Mouse (Mus musculus) liver, adult (tissue): ENCODE measurements around the gene Cd96.

Source experiments
- GATA4 ChIP-seq: IDR thresholded peaks from 2 replicates; pipeline ENCODE4 v1.6.1; 2014; ENCODE audit warnings: mild to moderate bottlenecking, low read length; ENCODE audit not compliant: insufficient replicate concordance

Cd96 gene

DNA sequence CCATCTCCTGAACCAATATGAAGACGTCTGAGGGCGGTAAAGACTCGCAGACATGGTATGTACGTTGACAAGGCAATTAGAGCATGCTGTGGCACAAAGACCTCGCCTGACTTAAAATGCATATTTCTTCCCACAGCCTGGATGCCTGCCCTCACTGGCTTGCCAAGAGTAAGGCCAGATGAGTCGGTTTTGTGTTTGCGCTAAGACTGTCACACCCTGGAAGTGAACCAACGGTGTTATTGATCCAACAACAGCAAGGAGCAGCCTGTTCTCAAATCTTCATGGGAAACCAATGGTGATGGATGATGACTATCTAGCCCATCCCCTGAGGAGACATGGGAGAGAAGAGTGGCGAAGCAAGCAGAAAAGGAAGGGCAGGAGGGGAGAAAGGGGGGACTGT is 22.6 kb downstream of the Cd96 start:
- TF ChIP-seq GATA4: no peak

DNA sequence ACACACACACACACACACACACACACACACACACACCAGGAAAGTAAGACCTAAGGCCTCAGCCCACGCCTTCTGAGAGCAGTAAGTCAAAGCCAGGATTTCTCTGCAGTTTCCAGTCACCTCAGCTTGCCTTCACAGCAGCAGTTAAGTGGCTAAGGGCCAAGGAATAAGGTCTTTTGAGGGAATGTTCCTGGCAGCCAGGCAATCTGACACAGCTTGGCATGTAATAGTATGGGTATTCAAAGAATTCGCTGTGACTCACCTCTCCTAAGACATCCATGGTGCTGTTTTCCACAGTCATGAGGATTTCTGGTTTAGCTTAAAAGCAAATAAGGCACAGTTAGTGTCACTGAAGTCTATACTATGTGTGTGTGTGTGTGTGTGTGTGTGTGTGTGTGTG is 25.6 kb downstream of the Cd96 start:
- TF ChIP-seq GATA4: no peak

DNA sequence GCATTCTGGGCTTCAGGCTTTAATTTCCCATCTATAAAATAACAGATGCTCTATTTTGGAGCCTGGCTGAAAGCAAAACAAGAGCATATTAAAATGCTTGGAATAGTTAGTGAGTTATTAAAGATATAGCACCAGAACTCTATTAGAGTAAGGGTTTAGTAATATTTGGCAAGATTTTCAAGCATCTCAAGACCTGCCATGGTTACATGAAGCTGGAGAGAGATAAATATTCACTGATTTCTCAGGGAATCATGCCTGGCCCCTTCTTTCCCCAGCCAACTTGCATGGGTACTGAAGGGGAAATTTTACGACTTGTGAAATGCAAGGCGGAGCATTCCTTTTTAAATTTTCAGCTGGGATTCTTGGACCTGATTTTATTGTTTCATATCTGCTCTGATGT is 27.1 kb downstream of the Cd96 start:
- TF ChIP-seq GATA4: no peak

DNA sequence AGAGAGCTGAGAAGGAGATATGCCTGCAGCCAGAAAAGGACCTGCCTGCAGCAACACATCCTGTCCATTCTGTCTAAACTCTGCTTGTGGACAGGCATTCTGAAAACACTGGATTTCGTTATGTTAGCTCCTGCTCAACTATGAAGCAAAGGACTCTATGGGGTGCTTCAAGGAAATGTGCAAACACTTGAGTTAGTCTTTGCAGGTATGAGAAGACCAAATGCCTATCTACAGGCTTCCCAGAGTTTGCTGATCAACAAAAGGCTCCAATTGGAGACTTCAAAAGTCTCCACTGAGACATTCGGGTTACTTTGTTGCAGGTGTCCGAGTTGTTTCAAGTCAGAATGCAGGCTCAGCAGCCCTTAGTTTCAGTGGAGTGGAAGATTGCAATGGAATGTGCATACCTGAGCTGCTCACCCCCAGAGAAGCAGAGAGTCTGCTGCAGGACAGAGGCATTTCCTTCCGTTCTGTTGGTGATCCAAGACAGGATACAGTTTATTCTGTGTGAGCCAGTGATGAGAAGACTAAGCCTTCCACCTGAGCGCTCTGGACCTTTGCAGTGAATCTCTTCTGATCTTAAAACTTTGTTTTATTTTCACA is 33.1 kb downstream of the Cd96 start:
- no peak for TF ChIP-seq GATA4

DNA sequence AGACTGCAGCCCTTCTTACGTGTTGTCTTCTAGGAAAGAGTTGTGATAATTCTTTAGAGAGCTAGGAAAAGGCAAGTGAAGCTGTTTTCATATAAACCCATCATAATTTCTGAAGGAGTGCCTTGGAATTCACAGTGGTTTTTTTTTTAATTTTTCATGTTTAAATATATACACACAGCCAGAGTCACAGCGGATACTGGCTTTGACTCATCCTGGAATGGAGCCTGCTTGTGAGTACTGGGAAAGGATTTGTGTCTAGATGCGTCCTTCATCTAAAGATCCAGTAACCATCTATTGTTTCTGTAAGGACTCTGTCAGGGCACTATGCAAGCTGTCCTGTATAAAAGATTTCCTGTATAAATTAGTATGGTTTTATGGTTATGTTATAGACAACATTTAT is 52.1 kb downstream of the Cd96 start:
- no peak for TF ChIP-seq GATA4

DNA sequence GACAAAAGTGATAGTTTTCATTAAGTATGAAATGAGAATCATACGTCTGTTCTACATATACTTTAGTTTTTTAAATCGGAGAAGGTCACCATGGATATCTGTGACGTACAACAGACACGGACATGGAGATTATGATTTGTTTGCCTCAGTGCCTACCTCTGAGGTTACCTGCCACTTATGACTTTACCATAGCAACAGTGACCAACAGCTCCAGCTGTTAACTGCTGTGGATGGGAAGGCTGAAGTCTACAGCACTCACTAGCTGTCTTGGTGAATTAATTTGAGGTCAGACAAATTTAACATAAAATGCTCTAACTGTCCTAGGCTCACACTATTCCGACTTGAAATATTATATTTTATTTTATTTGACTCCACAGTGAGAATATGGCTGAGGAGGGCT is 56.8 kb downstream of the Cd96 start:
- no peak for TF ChIP-seq GATA4

DNA sequence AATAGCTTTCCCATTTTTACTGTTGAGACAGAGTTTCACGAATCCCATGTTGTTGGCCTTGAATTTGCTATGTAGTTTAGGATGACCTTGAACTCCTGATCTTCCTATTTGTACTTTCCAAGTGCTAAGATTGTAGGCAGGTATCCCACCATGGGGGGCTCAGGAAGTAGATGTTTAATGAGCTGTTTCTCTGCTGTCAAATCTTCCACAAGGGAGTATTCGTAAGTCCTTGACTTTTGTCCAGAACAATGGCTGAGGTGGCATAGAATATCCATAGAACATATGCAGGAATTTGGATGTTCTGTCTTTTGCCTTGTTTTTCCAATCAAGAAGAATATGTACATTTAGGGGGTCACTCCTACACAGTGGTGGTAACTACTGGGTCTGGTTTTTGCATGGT is 73.1 kb downstream of the Cd96 start:
- no peak for TF ChIP-seq GATA4

DNA sequence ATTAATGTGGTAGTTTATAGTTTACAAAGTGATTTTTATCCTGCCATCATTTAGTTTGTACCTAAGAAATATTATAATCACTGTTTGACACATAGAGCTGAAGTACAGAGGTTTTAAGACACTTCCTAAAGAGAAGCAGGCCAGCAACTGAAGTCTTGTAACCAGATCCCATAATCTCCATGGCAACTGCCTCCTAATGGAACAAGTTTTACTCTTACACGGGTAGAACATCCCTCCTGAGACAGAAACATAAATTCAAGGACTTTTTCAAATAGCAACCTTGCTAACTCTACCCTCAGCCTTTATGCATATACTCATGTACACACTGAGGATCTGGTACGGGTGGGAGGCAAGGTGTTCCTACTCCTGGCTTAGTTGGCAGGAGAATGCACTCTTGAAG is 83.8 kb downstream of the Cd96 start:
- no peak for TF ChIP-seq GATA4

DNA sequence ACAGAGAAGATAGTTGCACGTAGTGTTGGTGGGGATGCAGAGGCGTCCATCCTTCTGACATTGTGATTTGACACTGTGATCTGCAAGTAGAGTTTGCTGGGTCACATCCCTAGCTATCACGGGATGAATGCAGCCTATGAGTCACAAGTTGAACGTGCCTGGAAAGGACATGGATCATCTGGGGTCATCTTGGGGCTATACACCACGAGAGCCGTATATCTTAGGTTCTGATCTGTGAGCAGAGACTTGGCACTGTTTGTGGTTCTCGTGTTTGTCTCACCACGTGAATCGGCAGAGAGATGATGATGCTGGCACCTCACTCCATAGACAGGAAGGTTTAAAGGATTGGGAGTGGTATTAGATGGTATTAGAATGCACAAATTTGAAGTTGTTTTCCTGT is 86.2 kb downstream of the Cd96 start:
- TF ChIP-seq GATA4: no peak

DNA sequence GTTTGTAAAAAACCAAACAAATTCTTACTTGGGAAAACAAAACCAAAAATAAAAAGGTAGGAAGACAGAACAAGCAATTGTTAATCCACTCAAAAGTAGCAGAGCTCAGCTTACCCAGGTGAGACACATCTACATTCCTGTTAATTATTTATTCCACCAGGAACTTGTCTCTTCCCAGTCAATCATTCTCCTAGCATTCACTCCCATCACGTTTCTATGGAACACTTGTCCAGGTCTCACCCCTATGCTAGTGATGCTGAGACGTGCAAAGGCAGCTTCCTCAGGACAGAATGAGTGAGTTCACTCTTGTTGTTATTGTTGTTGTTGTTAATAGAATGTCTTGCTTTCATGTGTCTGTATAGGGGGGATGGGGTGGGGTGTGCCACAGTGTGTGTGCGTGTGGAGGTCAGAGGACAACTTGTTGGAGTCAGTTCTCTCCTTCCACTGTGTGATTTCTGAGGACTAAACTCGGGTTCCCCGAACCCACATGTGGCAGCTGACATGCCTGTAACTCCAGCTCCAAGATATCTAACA is 97.0 kb downstream of the Cd96 start:
- TF ChIP-seq GATA4: no peak

DNA sequence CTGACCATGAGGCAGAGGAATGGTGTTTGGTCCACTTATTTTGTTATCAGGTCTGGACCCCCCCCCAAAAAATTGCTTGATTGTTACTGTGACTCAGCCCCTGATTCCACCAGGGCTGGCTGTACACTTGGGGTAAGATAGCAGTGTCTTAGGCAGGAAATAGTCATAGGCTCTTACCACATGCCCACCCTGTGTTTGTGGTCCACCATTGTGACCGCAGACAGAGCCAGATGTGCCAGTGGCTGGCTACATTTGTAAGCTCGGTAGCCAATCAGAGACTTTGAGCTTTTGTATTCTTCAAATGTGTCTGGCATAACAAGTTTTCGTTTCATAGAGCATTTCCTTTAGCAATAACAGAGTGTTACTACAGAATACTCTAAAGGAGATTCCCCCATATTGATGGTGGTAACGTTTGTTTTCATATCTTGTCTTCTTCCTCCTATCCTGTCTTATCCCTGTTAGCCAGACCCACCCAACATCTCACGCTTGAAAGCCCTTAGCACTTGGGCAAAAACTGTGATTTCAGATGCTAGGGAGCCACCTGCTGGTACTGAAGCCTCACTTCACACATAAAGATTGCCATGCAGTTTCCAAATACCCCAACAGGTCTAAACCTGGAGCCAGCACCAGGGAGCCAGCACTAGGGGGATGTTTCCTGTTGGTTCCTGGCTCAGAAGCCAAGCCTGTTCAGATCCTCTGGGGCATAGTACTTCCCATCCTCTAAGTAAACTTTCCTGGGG is 97.7 kb downstream of the Cd96 start:
- TF ChIP-seq GATA4: no peak

DNA sequence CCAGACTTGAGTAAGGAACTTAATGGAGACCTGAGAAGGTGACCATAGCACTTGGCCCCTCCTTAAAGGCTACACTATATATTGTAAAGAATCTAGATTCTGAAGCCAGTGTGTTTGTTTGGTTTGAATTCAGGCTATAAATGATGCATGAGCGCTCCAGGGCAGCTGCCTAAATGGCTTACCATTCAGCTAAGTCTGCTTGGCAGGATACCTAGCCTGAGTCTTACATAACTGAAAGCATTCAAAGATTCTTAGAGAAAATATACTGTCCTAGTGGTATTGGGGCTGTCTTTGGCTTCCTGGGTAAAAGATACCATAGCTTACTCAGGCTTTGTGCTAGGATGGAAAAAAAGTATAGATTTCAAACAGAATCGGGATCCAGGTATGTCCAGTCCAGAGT is 98.7 kb downstream of the Cd96 start:
- TF ChIP-seq GATA4: no peak

DNA sequence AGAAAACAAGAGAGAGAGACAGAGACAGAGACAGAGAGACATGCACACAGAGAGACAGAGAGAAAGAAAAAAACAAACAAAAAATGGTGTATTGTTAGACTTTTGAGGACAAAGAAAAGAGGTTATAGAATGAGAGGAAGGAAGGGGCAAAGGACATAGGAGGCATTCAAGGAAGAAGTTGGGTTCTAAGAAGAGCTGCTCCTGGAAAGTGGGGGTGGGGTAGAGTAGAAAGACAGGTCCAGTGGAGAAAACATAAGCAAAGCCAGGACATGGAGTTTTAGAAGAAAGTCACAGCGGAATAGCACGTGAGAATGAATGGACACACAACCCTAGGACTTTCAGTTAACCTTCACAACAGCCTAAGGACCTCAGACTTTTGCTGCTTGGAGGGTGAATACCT is 99.7 kb downstream of the Cd96 start:
- TF ChIP-seq GATA4: no peak

DNA sequence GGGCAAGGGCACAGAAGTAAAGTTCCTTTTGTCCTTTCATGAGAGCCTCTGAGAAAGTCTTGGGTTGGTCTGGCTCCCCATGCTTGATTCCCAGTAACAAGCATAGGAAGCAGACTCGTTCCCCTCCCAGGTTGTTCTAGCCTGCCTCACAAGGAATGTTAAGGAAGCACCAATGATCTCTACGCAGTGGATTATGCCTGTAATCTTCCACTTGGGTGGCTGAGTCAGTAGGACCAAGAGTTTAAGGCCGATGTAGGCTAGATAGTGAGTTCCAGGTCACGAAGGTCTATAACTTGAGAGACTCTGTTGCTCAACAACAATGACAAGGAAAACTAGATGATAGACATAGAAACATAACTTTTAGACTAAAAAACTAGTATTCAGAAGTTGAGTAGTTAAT is 100.3 kb downstream of the Cd96 start:
- TF ChIP-seq GATA4: no peak

DNA sequence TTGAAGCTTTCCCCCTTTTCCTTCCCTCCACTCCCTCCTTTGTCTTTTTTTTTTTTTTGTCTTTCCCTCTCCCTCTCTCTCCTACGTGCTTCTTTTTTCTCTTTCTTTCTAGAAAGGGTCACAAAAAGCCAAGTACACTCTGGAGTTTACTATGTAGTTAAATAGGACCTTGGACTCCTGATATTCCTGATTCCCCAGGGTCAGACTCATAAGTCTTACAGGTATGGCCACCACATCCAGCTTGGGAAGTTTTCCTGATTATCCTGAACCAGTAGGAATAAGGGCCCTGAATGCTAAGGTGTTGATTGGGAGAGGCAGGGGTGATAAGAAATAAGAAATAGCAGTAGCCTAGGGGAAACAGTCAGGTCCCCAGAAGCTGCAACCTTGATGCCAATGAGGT is 100.7 kb downstream of the Cd96 start:
- TF ChIP-seq GATA4: no peak

DNA sequence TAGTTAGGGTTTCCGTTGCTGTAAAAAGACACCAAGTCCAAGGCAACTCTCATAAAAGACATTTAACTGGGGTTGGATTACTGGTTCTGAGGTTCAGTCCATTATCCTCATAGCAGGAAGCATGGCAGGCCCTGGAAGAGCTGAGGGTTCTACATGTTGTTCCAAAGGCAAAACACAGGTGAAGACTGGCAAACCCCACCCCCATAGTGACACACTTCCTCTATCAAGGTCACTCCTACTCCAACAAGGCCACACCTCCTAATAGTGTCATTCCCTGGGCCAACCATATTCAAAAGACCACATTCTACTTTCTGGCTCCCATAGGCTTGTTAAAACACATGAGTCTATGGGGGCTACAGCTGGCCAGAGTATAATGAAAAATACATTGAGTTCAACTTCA is 108.4 kb downstream of the Cd96 start:
- TF ChIP-seq GATA4: no peak

DNA sequence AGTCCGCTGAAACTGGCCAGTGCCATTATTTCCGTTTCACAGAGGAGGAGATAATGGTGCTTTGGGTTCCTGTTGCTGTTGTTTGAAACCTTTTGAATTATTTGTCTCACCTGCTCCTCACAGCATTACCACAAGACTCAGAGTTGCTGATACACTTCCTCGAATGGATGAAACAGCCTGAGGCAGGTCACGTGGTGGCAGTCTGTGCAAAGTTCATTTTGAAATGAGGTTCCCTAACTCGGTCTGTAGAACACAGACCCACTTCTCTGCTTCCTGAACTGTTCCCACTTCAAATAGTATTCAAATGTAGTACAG is 109.2 kb downstream of the Cd96 start:
- no peak for TF ChIP-seq GATA4
